Mouse (Mus musculus): Measurements from ENCODE around the gene Slc36a2.
"Not testable (repeated sequence)": the region's sequence is repeated elsewhere in the genome, so short reads cannot be mapped to it uniquely, and the experiment has no call there.

Slc36a2 gene

GRCm38 (mm10) chr11:55134407-55134806 is 50.5 kb downstream of the Slc36a2 start:
- DNase-seq (ENCODE audit: extremely low spot score, low read depth, low spot score) = no peak

GRCm38 (mm10) chr11:55133204-55133603 is 51.7 kb downstream of the Slc36a2 start:
- DNase-seq (ENCODE audit: extremely low spot score, low read depth, low spot score) = no peak

- no peak for DNase-seq (ENCODE audit: extremely low spot score, low read depth, low spot score)
Observed at GRCm38 (mm10) chr11:55131946-55132345, 52.9 kb downstream of the Slc36a2 start.

GRCm38 (mm10) chr11:55131077-55131742 is 53.7 kb downstream of the Slc36a2 start:
- no peak for DNase-seq (ENCODE audit: extremely low spot score, low read depth, low spot score)

- no peak for DNase-seq (ENCODE audit: extremely low spot score, low read depth, low spot score)
Observed at GRCm38 (mm10) chr11:55128411-55128810, 56.5 kb downstream of the Slc36a2 start.

- DNase-seq (ENCODE audit: extremely low spot score, low read depth, low spot score) = no peak
Observed at GRCm38 (mm10) chr11:55127937-55128336, 56.9 kb downstream of the Slc36a2 start.

GRCm38 (mm10) chr11:55126663-55127062 is 58.2 kb downstream of the Slc36a2 start:
- no peak for DNase-seq (ENCODE audit: extremely low spot score, low read depth, low spot score)

GRCm38 (mm10) chr11:55121430-55121829 is 63.4 kb downstream of the Slc36a2 start:
- no peak for DNase-seq (ENCODE audit: extremely low spot score, low read depth, low spot score)

- no peak for DNase-seq (ENCODE audit: extremely low spot score, low read depth, low spot score)
Observed at GRCm38 (mm10) chr11:55120821-55121271, 64.0 kb downstream of the Slc36a2 start.

GRCm38 (mm10) chr11:55120279-55120678 is 64.6 kb downstream of the Slc36a2 start:
- DNase-seq (ENCODE audit: extremely low spot score, low read depth, low spot score) = no peak

- DNase-seq (ENCODE audit: extremely low spot score, low read depth, low spot score) = no peak
Observed at GRCm38 (mm10) chr11:55117031-55117430, 67.8 kb downstream of the Slc36a2 start.

- no peak for DNase-seq (ENCODE audit: extremely low spot score, low read depth, low spot score)
Observed at GRCm38 (mm10) chr11:55116004-55116403, 68.9 kb downstream of the Slc36a2 start.

GRCm38 (mm10) chr11:55114291-55114690 is 70.6 kb downstream of the Slc36a2 start:
- DNase-seq (ENCODE audit: extremely low spot score, low read depth, low spot score) = no peak

GRCm38 (mm10) chr11:55113861-55114250 is 71.0 kb downstream of the Slc36a2 start:
- DNase-seq (ENCODE audit: extremely low spot score, low read depth, low spot score) = not testable (repeated sequence)

- DNase-seq (ENCODE audit: extremely low spot score, low read depth, low spot score) = no peak
Observed at GRCm38 (mm10) chr11:55113209-55113860, 71.5 kb downstream of the Slc36a2 start.

- DNase-seq (ENCODE audit: extremely low spot score, low read depth, low spot score) = no peak
Observed at GRCm38 (mm10) chr11:55110566-55111169, 74.2 kb downstream of the Slc36a2 start.

- no peak for DNase-seq (ENCODE audit: extremely low spot score, low read depth, low spot score)
Observed at GRCm38 (mm10) chr11:55109521-55110300, 75.2 kb downstream of the Slc36a2 start.

Data from hindlimb bud, embryonic 11.5 days (tissue).